Mouse (Mus musculus) c-Kit-positive CD71-positive TER-119-positive erythroid progenitor cells, embryonic 14.5 days (primary cell): ENCODE measurements around the gene 1700025F22Rik.
"Not testable (repeated sequence)": the region's sequence is repeated elsewhere in the genome, so short reads cannot be mapped to it uniquely, and the experiment has no call there.

Experiments
- DNase-seq: peaks from one replicate; pipeline ENCODE4 v3.0.0-alpha.2; 2013; ENCODE audit warnings: low spot score

Gene 1700025F22Rik

GRCm38 (mm10) chr19:11165172-11165571 is at the start of gene 1700025F22Rik:
1700025F22Rik (minus strand) TSS chr19:11165320.
- no peak for DNase-seq

GRCm38 (mm10) chr19:11196546-11196945 is 31.4 kb upstream of the 1700025F22Rik start, which contains the start of gene Ms4a13:
Ms4a13 (minus strand) TSS chr19:11196737.
- DNase-seq: no peak

GRCm38 (mm10) chr19:11192552-11192951 is 27.4 kb upstream of the 1700025F22Rik start:
- no peak for DNase-seq

- peak; percentile 3 for DNase-seq
Observed at GRCm38 (mm10) chr19:11184121-11184520, 19.0 kb upstream of the 1700025F22Rik start.

GRCm38 (mm10) chr19:11177464-11177863 is 12.3 kb upstream of the 1700025F22Rik start:
- no peak for DNase-seq

GRCm38 (mm10) chr19:11157890-11158289 is 7.2 kb downstream of the 1700025F22Rik start:
- DNase-seq: not testable (repeated sequence)

GRCm38 (mm10) chr19:11135336-11135735 is 29.8 kb downstream of the 1700025F22Rik start:
- no peak for DNase-seq

- DNase-seq: no peak
Observed at GRCm38 (mm10) chr19:11134852-11135251, 30.3 kb downstream of the 1700025F22Rik start.

GRCm38 (mm10) chr19:11130776-11131175 is 34.3 kb downstream of the 1700025F22Rik start, which contains the start of gene 1700017D01Rik:
1700017D01Rik (minus strand) TSS chr19:11130876.
- not testable (repeated sequence) for DNase-seq

GRCm38 (mm10) chr19:11129702-11130101 is 35.4 kb downstream of the 1700025F22Rik start:
- no peak for DNase-seq

- DNase-seq: not testable (repeated sequence)
Observed at GRCm38 (mm10) chr19:11121016-11121420, 44.1 kb downstream of the 1700025F22Rik start.

- no peak for DNase-seq
Observed at GRCm38 (mm10) chr19:11119338-11119737, 45.8 kb downstream of the 1700025F22Rik start.

- DNase-seq: no peak
Observed at GRCm38 (mm10) chr19:11107746-11108145, 57.4 kb downstream of the 1700025F22Rik start.

- no peak for DNase-seq
Observed at GRCm38 (mm10) chr19:11101880-11102279, 63.2 kb downstream of the 1700025F22Rik start.

GRCm38 (mm10) chr19:11098401-11098800 is 66.7 kb downstream of the 1700025F22Rik start:
- DNase-seq: no peak

GRCm38 (mm10) chr19:11092131-11092530 is 73.0 kb downstream of the 1700025F22Rik start:
- not testable (repeated sequence) for DNase-seq
